Mouse (Mus musculus) liver, adult 2 months (tissue): ENCODE results near the gene Tshr. TPM values are rescaled to one million over a fixed set of nuclear protein-coding genes. Genes with fewer than 3 reads are reported as not detected.

Experiments
- DNase-seq: peaks from one replicate; pipeline ENCODE4 v3.0.0-alpha.2; 2011; ENCODE audit warnings: low read depth, low spot score; ENCODE audit errors: extremely low read depth
- H3K27ac ChIP-seq: fragments of 200-500 bp; replicated peaks from 2 replicates; pipeline ENCODE4 v1.5.1; 2012; ENCODE audit warnings: low read depth, mild to moderate bottlenecking, control low read depth, inconsistent platforms, low read length; ENCODE audit not compliant: insufficient read depth
- H3K27me3 ChIP-seq: fragments of 200-500 bp; 2 replicates; pipeline ENCODE4 v1.6.1; 2012; ENCODE audit warnings: mild to moderate bottlenecking, moderate library complexity, low read length, inconsistent platforms; ENCODE audit not compliant: control insufficient read depth, insufficient read depth
- H3K36me3 ChIP-seq: fragments of 200-500 bp; 2 replicates; pipeline ENCODE4 v1.6.1; 2012; ENCODE audit warnings: low read length, inconsistent platforms; ENCODE audit not compliant: control insufficient read depth, insufficient read depth
- H3K4me1 ChIP-seq: fragments of 200-500 bp; 2 replicates; pipeline ENCODE4 v1.6.1; 2011; ENCODE audit warnings: low read length; ENCODE audit not compliant: control insufficient read depth, insufficient read depth
- H3K4me3 ChIP-seq: fragments of 200-500 bp; 2 replicates; pipeline ENCODE4 v1.5.1; 2011; ENCODE audit warnings: low read depth, mild to moderate bottlenecking, control low read depth, low read length, moderate library complexity; ENCODE audit not compliant: insufficient read depth
- H3K79me2 ChIP-seq: fragments of 200-500 bp; 2 replicates; pipeline ENCODE4 v1.6.1; 2012; ENCODE audit warnings: inconsistent platforms, mild to moderate bottlenecking, low read length, moderate library complexity; ENCODE audit not compliant: control insufficient read depth, insufficient read depth
- H3K9ac ChIP-seq: fragments of 200-500 bp; 2 replicates; pipeline ENCODE4 v1.6.1; 2012; ENCODE audit warnings: low read depth, mild to moderate bottlenecking, control low read depth, inconsistent platforms, low read length
- CTCF ChIP-seq: fragments of 200-500 bp; IDR thresholded peaks from 2 replicates; pipeline ENCODE4 v1.5.1; 2011; ENCODE audit warnings: low read depth, low read length, control low read depth
- POLR2A ChIP-seq: fragments of 200-500 bp; IDR thresholded peaks from 2 replicates; pipeline ENCODE4 v1.6.1; 2011; ENCODE audit warnings: low read length, control low read depth; ENCODE audit not compliant: insufficient read depth; ENCODE audit errors: extremely low read depth
- WGBS: fragments of 180-500 bp; shearing (Covaris S2); methylation state at CpG from one replicate; pipeline ENCODE4 v1.1.7; 2018; 5-methylcytosine and 5-hydroxymethylcytosine counted together
- polyA plus RNA-seq: library from polyadenylated mRNA; depleted of rRNA; stranded (reverse); fragments of >200 nt; gene quantifications from 2 replicates; pipeline ENCODE4 v1.2.3, GENCODE M21; 2012
- total RNA-seq: library from RNA; depleted of rRNA; stranded (reverse); fragments of >200 nt; gene quantifications from 2 replicates; pipeline ENCODE4 v1.2.3, GENCODE M21; 2014

Tshr gene
- total and polyA plus RNA-seq, 2 experiments, result not detected

DNA sequence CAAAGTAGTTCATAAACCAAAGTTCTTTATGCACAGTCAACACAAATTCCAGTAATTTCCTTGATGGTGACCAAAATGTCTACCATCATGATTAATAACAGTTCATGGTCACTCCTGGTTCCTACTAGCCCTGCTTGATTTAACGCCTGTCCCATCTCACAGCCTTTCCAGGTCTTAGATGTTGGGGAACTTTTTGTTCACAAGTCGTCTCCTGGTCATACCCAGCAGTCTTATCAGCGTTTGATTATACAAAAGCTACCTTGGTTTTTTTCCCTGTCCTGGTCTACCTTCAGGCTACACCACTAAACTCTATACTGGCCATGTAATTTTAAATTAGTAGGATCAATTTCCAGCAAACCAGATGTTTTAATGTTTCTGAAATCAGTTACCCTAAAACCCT is 202.7 kb downstream of the Tshr start:
- no peak overlapping the region for H3K9ac ChIP-seq
- H3K36me3 ChIP-seq, result peaks cover 19% of the 10 kb centered on the region; the same call in 1 of the 2 replicates
- 78% methylated on average over 3 of the region's 3 CpGs for WGBS
- peaks cover 8% of the 10 kb centered on the region for H3K4me1 ChIP-seq
- no peak overlapping the region for H3K4me3 ChIP-seq
- H3K79me2 ChIP-seq, result no peaks in the 10 kb centered on the region; the same call in 1 of the 2 replicates
- H3K27me3 ChIP-seq, result no peaks in the 10 kb centered on the region
- DNase-seq, result no peak
- TF ChIP-seq CTCF (no peak), POLR2A (no peak)
- no peak overlapping the region for H3K27ac ChIP-seq

DNA sequence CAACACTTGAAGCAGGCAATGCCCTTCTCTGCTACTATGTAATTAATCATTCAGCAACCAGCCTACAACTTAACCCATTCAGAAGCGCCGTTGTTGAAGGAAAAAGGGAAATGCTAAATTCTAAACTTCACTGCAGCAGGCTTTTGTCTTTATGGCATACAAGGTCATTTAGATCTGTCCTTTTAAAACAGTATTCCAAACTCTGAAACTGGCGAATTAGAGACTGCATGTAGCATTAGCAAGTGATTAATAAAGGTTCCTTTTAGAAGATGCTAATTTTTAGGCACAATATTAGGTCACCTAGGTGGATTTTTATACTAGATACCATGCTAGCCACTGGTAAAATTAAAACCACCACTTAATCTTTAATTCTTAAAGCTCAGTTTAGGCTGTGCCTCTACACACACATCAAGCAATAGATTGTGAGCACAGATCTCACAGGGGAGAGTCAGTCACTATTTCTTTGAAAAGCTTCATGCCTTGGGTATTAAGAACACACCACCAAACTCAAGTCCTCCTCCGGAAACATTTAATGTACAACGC is 203.2 kb downstream of the Tshr start:
- TF ChIP-seq CTCF (no peak), POLR2A (no peak)
- Histone ChIP-seq H3K79me2 (no peaks in the 10 kb centered on the region; the same call in 1 of the 2 replicates), H3K4me1 (peaks cover 5% of the 10 kb centered on the region), H3K4me3 (no peak overlapping the region; the same call in 1 of the 2 replicates), H3K9ac (no peak overlapping the region), H3K27ac (no peak overlapping the region), H3K36me3 (peaks cover 18% of the 10 kb centered on the region; the same call in 1 of the 2 replicates), H3K27me3 (no peaks in the 10 kb centered on the region)
- no peak for DNase-seq
- WGBS, result 24% methylated on average over 5 of the region's 5 CpGs

DNA sequence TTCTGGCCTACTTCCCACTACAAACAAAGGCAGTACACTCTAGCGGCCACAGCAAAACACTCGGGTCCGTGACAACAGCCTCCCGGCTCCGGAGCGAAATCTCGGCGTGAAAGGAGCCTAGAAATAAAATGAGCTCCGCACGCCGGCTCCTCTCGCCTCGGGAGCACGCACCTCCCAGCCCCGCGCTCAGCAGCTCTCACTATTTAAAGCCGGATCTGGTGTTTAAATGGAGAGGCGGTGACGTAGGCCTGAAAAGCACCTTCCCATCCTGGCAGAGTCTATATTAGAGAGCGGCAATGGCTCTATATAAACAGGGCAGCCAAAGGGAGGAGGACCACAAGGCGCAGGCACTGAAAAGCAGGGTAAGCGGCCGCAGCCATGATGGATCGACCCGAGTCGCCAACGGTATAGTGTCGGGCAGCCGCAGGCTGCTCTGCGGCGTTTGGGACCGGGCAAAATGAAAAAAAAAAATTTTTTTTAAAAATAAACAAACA is 203.9 kb downstream of the Tshr start:
- Histone ChIP-seq H3K4me1 (peaks cover 4% of the 10 kb centered on the region), H3K9ac (peak overlapping the region; percentile 93), H3K4me3 (peak overlapping the region; percentile 89), H3K79me2 (no peaks in the 10 kb centered on the region; the same call in 1 of the 2 replicates), H3K27me3 (no peaks in the 10 kb centered on the region), H3K27ac (peak overlapping the region; percentile 99), H3K36me3 (peaks cover 15% of the 10 kb centered on the region; the same call in 1 of the 2 replicates)
- under 1% methylated on average over 32 of the region's 32 CpGs for WGBS
- peak; percentile 95 for TF ChIP-seq POLR2A
- 0 out of 2 replicates have a peak, but pooled peaks have one; percentile 11 for TF ChIP-seq CTCF
- DNase-seq, result peak; percentile 90

- H3K27ac ChIP-seq, result peak overlapping the region; percentile 99
- H3K4me1 ChIP-seq, result peaks cover 4% of the 10 kb centered on the region
- no peaks in the 10 kb centered on the region for H3K27me3 ChIP-seq
- H3K4me3 ChIP-seq, result peak overlapping the region; percentile 89
- WGBS, result under 1% methylated on average over 63 of the region's 83 CpGs
- peaks cover 11% of the 10 kb centered on the region; the same call in 1 of the 2 replicates for H3K36me3 ChIP-seq
- peak; percentile 38 for DNase-seq
- no peaks in the 10 kb centered on the region; the same call in 1 of the 2 replicates for H3K79me2 ChIP-seq
- H3K9ac ChIP-seq, result peak overlapping the region; percentile 96
- TF ChIP-seq POLR2A (0 out of 2 replicates have a peak, but pooled peaks have one; percentile 6), CTCF (no peak)
These were observed 204.5 kb downstream of the Tshr start for GRCm38 (mm10) chr12:91588670-91589541.

- DNase-seq, result no peak
- Histone ChIP-seq H3K27me3 (no peaks in the 10 kb centered on the region), H3K27ac (peak overlapping the region; percentile 96), H3K9ac (peak overlapping the region; percentile 96), H3K4me1 (peaks cover 4% of the 10 kb centered on the region), H3K79me2 (no peaks in the 10 kb centered on the region; the same call in 1 of the 2 replicates), H3K4me3 (peak overlapping the region; percentile 89), H3K36me3 (peaks cover 6% of the 10 kb centered on the region; the same call in 1 of the 2 replicates)
- TF ChIP-seq POLR2A (no peak), CTCF (no peak)
- 0% methylated on average over 11 of the region's 11 CpGs for WGBS
These were observed 205.1 kb downstream of the Tshr start for GRCm38 (mm10) chr12:91589542-91589846.
